Mouse (Mus musculus): Measurements from ENCODE around the gene Shoc2.
A peak's percentile ranks its signal among the peaks of the same experiment; 100 is the strongest.
"Not testable (repeated sequence)": the region's sequence is repeated elsewhere in the genome, so short reads cannot be mapped to it uniquely, and the experiment has no call there.

Shoc2 gene

DNA sequence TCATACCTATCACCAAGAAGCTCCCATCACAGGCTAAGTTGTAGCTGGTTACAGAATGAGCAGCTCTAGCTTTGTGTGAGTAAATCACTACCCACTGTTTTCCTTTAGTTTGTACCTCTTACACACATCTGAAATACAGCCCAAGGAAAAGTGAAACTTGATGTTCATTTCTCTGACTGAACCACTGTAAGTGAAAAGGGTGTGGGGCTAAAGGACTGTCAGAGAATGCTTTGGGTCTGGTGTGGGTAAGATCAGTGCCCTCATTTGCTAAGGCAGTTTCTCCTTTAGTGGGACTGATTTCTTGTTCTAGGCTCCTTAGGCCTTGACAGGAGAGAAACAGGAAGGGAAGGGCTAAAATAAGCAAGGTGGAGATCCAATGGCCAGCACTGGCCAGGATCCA lies 10.1 kb upstream of the Shoc2 start:
- no peak for DNase-seq

DNA sequence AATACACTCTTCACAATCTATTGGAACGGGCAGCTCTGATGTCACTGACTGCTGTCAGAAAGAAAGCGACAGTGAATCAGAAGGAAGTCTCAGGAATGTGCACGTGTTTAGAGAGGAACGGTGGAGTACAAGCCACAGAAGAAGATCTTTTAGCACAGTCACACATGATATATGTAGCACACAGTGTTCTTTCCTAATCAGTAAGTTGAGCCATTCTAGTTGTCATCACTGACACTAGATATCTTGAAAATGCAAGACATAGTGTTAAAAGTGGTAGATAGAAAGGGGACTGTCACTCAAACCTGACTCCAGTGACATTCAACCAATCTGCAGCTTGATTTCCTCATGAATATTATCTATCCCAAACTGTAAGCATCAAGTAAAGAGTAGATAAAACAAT lies 4.6 kb upstream of the Shoc2 start:
- DNase-seq = no peak

DNA sequence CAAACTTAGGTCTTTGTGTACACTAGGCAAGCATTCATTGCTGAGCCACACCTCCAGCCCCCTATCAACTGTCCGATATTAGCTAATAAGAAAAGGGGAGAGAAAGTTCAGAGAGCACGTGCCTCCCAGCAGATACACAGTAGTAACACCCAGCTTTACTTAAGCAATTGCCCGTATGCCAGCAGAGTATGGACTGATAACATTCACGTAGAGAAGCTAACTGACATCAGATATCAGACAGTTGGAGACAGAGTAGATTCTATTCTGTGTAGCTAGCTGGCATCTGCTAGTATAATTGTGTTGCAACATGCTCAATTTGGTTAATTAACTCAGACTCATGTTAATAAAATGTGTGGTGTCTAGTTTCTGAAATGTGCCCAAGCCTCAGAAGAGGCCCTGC lies 3.0 kb upstream of the Shoc2 start:
- no peak for DNase-seq

DNA sequence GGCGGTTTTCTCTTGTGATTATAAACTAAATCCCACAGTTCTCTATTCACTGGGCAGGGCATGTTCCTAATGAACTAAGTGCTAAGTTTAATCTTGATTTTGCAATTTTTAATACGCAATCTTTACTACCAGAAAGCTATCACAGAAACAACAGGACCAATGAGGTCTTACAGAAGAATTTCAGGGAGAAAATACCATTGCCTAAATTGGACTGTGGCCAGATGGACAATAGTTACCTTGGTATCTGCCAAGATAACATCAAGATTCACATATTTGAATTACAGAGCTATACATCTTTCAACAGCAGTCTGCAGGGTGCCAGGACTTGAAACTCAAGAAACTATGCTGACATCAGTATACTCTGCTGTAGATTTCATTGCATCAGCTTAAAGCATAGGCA lies 1.8 kb upstream of the Shoc2 start:
- no peak for DNase-seq

DNA sequence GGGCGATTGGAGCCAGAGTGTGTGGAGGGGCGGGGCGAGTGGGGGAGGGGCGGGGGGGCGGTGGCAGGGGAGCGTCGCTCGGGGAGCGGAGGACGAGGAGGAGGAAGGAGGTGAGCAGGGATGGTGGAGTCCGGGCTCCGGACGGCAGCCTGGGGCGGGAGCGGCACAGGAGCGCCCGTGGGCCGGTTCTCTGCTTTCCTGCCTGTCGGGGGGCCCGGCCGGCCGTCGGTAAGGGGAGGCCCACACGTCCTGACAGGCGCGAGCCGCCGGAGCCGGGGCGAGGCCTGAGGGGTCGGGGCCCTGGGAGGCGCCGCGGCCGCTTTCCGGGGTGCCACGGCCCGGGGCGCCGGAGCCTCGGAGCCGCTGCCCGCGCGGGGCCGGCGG lies 672 bp downstream of the Shoc2 start:
- DNase-seq = no peak

DNA sequence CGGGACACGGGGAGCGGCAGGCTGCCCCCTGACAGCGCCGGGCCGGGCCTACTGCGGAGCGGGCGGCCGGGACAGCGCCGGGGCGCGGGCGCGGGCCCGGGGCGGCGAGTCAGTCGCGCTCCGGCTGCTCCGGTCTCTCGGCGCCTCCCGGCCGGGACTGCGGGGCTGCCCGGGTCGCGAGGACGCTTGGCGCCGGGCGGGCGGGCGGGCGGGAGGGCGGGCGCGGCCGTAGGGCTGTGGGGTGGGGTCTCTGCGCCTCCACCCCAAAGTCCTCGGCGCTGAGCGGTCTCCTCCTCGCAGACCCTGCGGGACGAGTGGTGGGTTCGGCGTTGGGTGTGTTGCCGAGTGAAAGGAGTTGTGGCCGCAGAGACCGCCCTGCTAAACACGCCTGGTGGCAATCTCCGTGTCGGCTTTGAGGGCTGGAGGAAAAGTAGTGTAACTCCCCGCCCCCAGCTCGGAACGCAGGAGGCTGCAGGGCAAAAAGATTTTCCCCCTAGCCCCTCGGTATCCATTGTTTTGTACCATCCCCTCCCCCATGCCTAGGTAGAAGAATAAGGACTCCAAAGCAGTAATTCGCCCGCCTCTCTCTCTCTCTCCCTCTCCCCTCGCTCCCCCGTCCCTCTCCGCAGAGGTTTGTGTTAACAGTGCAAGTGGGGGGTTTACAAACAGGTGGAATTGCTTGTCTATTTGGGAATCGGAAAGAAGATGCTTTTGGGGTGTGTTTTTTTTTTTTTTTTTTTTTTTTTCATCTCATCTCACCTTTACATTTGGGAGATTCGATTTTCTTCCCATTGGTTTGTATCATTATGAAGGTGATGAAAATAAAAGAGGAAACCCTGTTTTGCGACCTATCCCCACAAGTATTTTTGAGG lies 1.3 kb downstream of the Shoc2 start:
- DNase-seq = peak; percentile 75

DNA sequence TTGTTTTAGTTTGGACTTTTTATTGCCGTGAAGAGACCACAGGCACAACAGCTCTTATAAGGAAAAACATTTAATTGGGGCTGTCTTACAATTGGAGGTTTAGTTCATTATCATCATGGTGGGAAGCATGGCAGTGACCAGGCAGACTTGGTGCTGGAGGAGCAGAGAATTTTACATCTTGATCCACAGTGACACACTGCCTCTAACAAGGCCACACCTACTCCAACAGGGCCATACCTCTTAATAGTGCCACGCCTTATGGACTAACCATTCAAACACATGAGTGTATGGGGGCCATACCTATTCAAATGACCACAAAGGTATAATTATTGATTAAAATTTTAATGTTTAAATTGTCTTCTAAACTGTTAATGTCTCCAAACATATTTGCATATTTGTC lies 13.4 kb downstream of the Shoc2 start:
- no peak for DNase-seq

DNA sequence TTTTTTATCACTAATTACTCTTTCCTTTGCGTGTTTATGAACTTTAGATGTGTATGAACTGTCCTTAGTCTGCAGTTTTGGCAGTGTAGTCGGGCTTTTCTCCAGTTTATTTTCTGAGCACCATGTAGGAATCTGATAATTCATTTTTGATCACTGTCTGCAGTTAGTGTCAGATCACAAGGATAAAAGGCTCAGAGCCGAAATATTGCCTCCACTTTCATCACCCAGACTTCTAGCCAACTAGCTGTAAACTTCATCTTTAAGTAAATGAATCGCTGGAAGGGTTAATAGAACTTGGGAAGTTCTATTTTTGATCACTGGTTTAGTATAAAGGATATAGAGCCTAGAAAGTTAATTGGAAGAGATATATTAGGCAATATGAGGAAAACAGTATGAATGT lies 18.4 kb downstream of the Shoc2 start:
- DNase-seq = no peak

DNA sequence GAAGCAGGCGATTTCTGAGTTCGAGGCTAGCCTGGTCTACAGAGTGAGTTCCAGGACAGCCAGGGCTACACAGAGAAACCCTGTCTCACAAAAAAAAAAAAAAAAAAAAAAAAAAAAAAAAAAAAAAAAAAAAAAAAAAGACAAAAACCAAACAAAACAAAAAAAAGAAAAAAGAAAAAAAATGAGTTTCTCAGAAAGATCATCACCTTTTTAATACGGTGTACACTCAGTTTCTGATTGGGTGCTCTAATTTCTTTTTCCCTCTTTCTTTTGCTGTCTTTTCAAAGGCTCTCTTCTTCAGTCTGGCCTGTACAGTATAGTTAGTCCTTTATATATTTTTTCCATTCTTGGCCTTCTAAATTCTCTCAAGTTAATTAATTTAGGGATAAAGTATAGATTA lies 20.2 kb downstream of the Shoc2 start:
- not testable (repeated sequence) for DNase-seq

DNA sequence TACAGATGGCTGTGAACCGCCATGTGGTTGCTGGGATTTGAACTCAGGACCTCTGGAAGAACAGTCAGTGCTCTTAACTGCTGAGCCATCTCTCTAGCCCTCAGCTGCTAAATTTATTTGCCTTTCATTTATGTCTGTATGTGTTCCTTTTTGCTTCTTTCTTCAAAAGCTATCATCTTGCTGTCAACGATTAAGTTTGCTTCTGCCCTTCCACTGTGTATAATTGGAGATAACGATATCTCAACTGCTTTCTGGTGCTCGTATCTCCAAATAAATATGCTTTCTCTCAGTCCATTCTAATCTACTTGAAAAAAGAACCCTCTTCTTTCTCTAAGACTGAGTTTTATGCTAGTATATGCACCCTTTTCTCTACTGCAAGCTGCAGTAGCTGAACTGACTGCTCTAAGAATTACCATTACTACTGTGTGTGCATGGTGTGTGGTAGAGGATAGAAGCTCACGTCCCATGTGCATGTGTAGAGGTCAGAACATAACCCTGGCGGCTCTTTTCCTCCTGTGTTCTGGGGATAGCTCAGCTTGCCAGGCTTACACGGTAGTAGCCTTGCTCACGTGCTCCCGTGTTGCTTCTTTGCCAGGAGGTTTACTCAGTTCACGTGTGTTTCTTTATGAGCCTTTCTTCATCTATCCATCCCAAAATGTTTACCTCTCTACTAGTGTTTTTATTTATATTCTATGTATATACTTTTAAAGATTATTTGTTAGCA lies 21.0 kb downstream of the Shoc2 start:
- no peak for DNase-seq

DNA sequence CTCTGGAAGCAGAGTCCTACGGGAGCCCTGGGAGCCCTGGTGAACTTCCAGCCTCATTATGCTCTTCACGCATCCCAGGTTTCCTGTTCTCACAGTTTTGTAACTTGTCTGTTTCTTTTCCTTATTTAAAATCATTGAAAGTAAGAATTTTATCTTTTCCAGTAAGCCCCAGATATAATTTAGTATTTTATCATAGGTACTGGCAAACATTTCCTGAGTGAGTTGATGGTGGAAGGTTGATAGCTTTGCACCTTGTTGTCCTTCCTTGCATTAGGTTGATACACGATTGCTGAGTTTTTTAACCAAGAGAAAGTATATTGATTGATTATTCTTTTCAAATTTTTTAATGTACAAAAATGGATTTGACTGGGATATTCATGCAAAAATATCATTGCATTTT lies 25.1 kb downstream of the Shoc2 start:
- no peak for DNase-seq

DNA sequence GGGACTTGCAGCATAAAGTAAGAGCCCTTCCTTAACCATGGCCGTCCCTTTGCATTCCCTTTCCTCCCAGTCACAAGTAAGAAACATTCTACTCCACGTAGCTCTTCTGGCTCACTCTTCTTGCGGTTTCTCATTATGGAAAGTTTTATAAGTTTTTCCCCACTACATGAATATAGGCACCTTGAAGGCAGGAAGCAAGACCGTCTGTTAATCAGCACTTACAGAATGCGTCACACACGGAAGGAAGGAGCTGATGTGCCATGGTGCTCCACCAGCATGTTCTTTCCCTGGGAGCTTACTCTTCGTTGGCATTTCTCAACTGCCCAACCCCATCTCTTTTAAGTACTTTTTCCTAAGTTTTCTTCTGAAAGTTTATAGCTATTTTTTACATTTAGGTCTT lies 27.8 kb downstream of the Shoc2 start:
- DNase-seq = no peak

DNA sequence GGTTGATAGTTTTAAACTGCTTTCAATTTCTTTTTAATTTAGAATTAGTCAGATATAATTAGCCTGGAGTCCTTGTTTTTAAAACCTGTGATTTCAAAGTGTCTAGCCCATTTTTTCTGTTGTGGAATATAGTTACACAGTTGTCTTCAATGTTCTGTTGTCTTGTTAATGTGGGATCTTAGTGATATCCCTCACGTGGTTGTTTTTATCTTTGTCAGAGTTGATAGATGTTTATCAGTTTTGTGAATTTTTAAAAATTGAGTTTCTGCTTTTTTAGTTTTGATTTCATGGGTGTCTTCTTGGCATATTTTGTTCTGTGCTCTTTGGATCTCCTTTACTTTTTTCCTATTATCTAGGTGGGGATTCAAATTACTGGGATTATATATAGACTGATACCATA lies 29.6 kb downstream of the Shoc2 start:
- no peak for DNase-seq

DNA sequence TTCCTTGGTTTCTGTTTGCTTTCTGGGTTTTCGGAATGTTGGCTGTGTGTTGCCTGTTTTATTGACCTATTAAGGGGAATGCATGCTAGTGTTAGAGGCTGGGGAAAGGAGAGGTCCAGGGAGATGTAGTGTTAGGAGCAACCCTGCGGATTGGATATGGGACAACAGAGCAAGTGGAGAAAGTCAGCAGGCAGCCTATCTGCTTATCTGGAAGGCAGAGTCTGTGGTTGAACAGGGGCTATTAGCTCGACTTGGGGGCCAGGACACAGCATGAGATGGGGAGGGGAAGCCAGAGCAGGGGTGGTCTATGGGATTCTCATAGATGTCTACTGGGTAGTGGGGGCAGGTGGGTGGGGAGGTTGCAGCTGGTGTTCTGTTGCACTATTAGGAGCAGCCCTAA lies 37.9 kb downstream of the Shoc2 start:
- DNase-seq = no peak

DNA sequence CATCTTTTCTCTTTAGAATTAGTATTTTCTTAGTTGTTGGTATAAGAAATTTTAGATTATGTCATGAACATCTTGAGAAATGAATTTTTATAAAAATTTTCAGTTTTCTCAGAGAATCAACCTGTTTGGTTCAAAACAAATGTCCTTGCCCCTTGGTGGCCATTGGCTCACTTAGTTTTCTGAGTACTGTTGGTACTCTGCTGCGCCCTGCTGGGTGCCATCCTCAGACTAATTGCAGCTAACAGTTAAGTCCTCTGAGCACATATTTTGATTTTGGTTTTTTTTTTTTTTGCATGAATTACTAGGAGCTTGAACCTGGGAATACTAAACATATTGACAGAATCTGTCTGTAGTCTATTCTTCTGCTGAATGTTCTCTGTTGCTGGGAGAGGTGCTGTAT lies 39.2 kb downstream of the Shoc2 start:
- DNase-seq = no peak

DNA sequence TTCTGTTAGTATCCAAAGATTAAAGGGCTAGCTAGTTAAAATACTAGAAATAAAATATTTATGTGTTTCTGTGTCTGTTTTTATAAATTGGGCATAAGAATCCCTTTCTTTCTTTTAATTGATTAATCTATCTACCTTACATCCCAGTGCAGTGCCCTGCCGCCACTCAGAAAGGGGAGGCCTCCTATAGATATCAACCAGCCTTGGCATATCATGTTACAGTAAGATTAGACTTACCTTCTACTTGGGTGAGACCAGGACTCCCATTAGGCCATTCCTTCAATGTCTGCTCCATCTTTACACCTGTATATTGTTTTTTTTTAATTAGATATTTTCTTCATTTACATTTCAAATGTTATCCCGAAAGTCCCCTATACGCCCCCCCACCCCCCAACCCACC lies 40.5 kb downstream of the Shoc2 start:
- DNase-seq = no peak

DNA sequence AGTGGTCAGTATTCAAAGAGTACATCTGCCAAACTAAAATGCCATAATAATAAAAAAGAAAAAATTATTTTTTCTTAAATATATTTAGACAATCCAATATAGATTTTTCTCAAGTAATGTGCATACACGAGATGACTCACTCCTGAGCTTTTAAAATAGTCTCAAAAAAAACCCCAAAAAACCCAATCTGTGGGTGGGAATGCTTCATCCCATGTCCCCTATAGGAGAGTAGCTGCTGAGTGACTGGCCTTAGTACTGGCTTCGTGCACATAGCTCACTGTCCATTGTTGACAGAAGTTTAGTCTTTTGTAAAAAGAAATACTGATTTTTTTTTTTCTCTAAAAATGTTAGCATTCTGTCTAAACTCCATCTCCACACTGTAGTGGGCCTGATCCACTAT lies 46.4 kb downstream of the Shoc2 start:
- DNase-seq = no peak

DNA sequence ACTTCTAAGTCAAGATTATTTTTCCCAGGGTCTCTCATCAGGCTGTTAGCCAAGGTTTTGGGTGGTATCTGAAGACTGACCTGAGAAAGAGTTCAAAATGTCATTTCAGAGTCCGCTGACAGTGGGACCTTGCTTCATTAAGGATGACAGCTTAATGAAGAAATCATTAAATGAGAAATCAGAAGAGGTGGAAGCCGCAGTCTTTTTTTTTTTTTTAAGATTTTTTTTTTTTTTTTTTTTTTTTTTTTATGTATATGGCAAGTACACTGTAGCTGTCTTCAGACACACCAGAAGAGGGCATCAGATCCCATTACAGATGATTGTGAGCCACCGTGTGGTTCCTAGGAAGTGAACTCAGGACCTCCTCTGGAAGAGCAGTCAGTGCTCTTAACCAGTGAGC lies 49.8 kb downstream of the Shoc2 start:
- no peak for DNase-seq

DNA sequence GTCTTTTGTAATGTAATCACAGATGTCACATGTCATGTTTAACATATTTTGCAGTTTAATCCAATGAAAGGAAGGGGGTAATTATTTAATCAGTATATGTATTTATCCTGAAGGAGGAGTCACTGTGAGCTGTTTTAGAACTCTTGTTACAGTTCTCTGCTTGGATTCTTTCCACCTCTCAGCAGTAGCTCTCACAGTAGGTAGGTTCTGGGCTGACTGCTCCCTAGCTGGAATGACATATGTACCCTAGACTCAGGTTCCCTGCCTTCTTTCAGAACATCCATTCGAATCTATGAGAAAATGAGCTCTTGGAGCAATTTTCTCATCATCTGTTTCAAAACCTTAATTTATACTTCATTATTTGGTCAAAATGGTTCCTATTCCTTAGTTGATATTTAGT lies 50.2 kb downstream of the Shoc2 start:
- DNase-seq = peak; percentile 23

DNA sequence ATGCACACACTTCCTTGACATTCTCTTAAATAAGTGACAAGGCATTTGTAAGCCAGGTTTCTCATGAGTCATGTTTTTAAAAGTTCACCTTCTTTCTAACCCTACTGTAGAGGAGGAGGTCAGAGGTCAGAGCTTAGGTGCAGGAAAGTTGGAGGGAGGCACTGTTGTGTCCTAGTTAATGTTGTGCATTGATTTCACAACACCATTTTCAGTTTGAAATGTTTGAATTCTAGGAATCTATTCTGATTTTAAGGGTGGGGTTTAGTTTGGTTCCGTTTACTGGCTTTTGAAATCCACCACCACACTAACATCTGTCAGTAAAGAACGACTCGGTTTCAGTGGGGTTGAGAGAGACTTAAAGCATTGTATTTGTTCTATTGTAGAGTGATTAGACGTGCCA lies 66.9 kb downstream of the Shoc2 start:
- DNase-seq = no peak

DNA sequence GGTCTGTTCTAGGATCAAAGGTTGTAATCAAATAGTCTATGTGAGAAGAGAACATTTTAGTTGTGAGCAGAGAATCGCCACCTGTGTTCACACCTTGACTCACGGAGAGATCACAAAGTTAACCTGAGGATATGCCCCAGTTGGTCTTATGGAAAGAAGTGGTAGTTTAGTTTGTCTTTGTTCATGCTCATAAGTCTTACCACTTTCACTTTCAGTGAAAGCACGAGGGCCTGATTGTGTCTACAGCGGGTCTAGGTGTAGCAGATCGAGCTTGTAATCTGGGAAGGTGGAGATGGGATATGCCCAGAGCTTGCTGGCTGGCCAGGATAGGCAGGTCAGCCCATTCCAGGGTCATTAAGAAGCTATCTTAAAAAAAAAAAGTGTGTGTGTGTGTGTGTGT lies 70.9 kb downstream of the Shoc2 start:
- no peak for DNase-seq

DNA sequence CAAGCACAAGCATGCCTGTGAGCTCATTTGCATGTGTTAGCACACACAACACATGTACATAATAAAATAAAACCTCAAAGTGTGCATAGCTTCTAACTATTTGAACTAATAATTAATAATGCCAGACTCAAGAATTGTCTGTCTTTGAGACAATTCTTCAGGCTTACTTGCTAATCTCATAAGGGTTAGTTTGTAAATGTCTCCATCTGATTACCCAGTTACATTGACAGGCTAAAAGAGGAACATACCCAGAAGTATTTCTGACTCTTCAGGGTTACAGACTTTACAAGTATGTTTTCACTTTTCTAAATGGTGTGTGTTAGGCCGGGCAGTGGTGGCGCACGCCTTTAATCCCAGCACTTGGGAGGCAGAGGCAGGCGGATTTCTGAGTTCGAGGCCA lies 71.4 kb downstream of the Shoc2 start:
- DNase-seq = no peak

DNA sequence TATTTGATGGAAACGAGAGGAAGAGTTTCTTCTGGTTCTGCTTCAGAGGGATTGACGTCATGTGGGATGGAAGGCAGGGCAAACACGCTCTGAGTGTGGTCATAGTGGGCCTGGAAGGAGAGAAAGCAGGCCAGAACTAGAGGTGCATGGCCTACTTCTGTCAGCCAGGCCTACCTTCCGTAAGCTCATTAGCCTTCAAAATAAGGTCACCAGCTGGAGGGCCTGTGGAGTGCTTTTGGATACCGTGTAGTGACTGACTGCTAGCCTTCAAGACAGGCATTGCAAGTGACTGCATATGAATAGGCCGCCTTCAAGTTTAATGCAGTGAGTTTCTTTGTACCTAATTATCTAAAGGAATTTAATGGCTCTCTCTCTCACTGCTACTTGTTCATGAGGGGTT lies 91.0 kb downstream of the Shoc2 start:
- peak; percentile 39 for DNase-seq

DNA sequence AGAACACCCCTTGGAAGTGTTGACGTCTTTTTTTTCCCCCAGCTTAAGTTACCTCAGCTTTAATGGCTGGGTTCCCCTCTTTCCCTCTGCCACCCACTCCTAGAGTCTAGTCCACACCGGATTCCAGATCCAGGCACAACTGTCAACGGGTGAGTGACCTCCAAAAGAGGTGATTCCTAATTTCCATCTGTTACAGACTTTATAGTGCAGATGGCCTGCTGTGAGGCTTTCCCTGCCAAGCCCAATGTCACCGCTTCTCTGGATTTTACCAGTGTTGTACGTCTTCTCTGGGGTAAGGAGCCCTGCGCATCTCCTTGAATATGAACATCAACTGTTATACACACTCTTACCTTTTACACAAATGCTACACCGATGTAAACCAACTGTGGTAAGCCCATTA lies 95.3 kb downstream of the Shoc2 start:
- DNase-seq = no peak
